Mouse (Mus musculus) E14TG2a.4 (cell line): ENCODE results near the gene Exosc9.

ENCODE experiments used
- H3K27me3 ChIP-seq: 2 replicates; pipeline ENCODE4 v1.6.1; 2014; ENCODE audit warnings: low read length, control low read depth; ENCODE audit not compliant: insufficient read depth
- H3K36me3 ChIP-seq: 2 replicates; pipeline ENCODE4 v1.6.1; 2014; ENCODE audit warnings: low read length, control low read depth; ENCODE audit not compliant: insufficient read depth
- H3K4me1 ChIP-seq: replicated peaks from 2 replicates; pipeline ENCODE4 v1.6.1; 2014; ENCODE audit warnings: low read depth, low read length, control low read depth
- H3K4me3 ChIP-seq: replicated peaks from 2 replicates; pipeline ENCODE4 v1.5.1; 2014; ENCODE audit warnings: mild to moderate bottlenecking, low read length
- H3K9me3 ChIP-seq: 2 replicates; pipeline ENCODE4 v1.6.1; 2014; ENCODE audit warnings: low read length, control low read depth
- CTCF ChIP-seq: conservative IDR thresholded peaks from 2 replicates; pipeline ENCODE4 v1.5.1; 2014; ENCODE audit warnings: low read length
- NANOG ChIP-seq: IDR thresholded peaks from 2 replicates; pipeline ENCODE4 v1.6.1; 2014; ENCODE audit warnings: borderline replicate concordance, low read length, mixed read lengths
- POU5F1 ChIP-seq: IDR thresholded peaks from 2 replicates; pipeline ENCODE4 v1.6.1; 2014; ENCODE audit warnings: low read length, borderline replicate concordance

The Exosc9 gene

GRCm38 (mm10) chr3:36537701-36538470 lies 14.5 kb upstream of the Exosc9 start:
- no peaks in the 10 kb centered on the region for H3K27me3 ChIP-seq
- peaks cover 6% of the 10 kb centered on the region for H3K4me1 ChIP-seq
- H3K9me3 ChIP-seq, result no peaks in the 10 kb centered on the region
- no peak for TF ChIP-seq CTCF
- TF ChIP-seq NANOG, result no peak
- TF ChIP-seq POU5F1, result no peak
- H3K36me3 ChIP-seq, result no peaks in the 10 kb centered on the region
- H3K4me3 ChIP-seq, result no peak overlapping the region

GRCm38 (mm10) chr3:36540756-36541155 lies 11.7 kb upstream of the Exosc9 start:
- Histone ChIP-seq H3K4me1 (no peaks in the 10 kb centered on the region), H3K27me3 (no peaks in the 10 kb centered on the region), H3K9me3 (no peaks in the 10 kb centered on the region), H3K36me3 (no peaks in the 10 kb centered on the region), H3K4me3 (no peak overlapping the region)
- TF ChIP-seq CTCF, result no peak
- no peak for TF ChIP-seq POU5F1
- no peak for TF ChIP-seq NANOG

GRCm38 (mm10) chr3:36541399-36541798 lies 11.0 kb upstream of the Exosc9 start:
- TF ChIP-seq POU5F1, result no peak
- TF ChIP-seq NANOG, result no peak
- no peak for TF ChIP-seq CTCF
- Histone ChIP-seq H3K4me3 (no peak overlapping the region), H3K36me3 (no peaks in the 10 kb centered on the region), H3K4me1 (no peaks in the 10 kb centered on the region), H3K27me3 (no peaks in the 10 kb centered on the region), H3K9me3 (no peaks in the 10 kb centered on the region)

- H3K9me3 ChIP-seq, result no peaks in the 10 kb centered on the region
- H3K27me3 ChIP-seq, result no peaks in the 10 kb centered on the region
- no peaks in the 10 kb centered on the region for H3K36me3 ChIP-seq
- no peak overlapping the region for H3K4me3 ChIP-seq
- H3K4me1 ChIP-seq, result no peaks in the 10 kb centered on the region
- no peak for TF ChIP-seq CTCF
- TF ChIP-seq POU5F1, result no peak
- no peak for TF ChIP-seq NANOG
Measured at GRCm38 (mm10) chr3:36544961-36545360, 7.4 kb upstream of the Exosc9 start.

GRCm38 (mm10) chr3:36551343-36551742 lies 1.1 kb upstream of the Exosc9 start:
- TF ChIP-seq NANOG (no peak), CTCF (no peak), POU5F1 (no peak)
- Histone ChIP-seq H3K27me3 (no peaks in the 10 kb centered on the region), H3K4me3 (no peak overlapping the region), H3K36me3 (peaks cover 28% of the 10 kb centered on the region), H3K9me3 (no peaks in the 10 kb centered on the region), H3K4me1 (peaks cover 10% of the 10 kb centered on the region)

GRCm38 (mm10) chr3:36551851-36552384 lies 488 bp upstream of the Exosc9 start:
- H3K36me3 ChIP-seq, result peaks cover 33% of the 10 kb centered on the region
- TF ChIP-seq CTCF, result no peak
- TF ChIP-seq NANOG, result no peak
- no peak for TF ChIP-seq POU5F1
- H3K27me3 ChIP-seq, result no peaks in the 10 kb centered on the region
- H3K4me3 ChIP-seq, result peak overlapping the region; percentile 92
- H3K9me3 ChIP-seq, result no peaks in the 10 kb centered on the region
- peaks cover 10% of the 10 kb centered on the region for H3K4me1 ChIP-seq

- TF ChIP-seq CTCF, result no peak
- no peak for TF ChIP-seq POU5F1
- no peak for TF ChIP-seq NANOG
- H3K4me1 ChIP-seq, result peaks cover 4% of the 10 kb centered on the region; the same call in 1 of the 2 replicates
- no peaks in the 10 kb centered on the region for H3K9me3 ChIP-seq
- no peak overlapping the region for H3K4me3 ChIP-seq
- peaks cover 87% of the 10 kb centered on the region for H3K36me3 ChIP-seq
- H3K27me3 ChIP-seq, result no peaks in the 10 kb centered on the region
Measured at GRCm38 (mm10) chr3:36557601-36558000, 5.2 kb downstream of the Exosc9 start.

- no peak overlapping the region for H3K4me3 ChIP-seq
- no peak for TF ChIP-seq POU5F1
- TF ChIP-seq CTCF, result no peak
- TF ChIP-seq NANOG, result no peak
- peaks cover 96% of the 10 kb centered on the region for H3K36me3 ChIP-seq
- peaks cover 4% of the 10 kb centered on the region; the same call in 1 of the 2 replicates for H3K4me1 ChIP-seq
- no peaks in the 10 kb centered on the region for H3K27me3 ChIP-seq
- H3K9me3 ChIP-seq, result no peaks in the 10 kb centered on the region
Measured at GRCm38 (mm10) chr3:36559606-36560005, 7.2 kb downstream of the Exosc9 start.

- H3K4me1 ChIP-seq, result peaks cover 4% of the 10 kb centered on the region; the same call in 1 of the 2 replicates
- peaks cover 96% of the 10 kb centered on the region for H3K36me3 ChIP-seq
- H3K27me3 ChIP-seq, result no peaks in the 10 kb centered on the region
- no peaks in the 10 kb centered on the region for H3K9me3 ChIP-seq
- no peak for TF ChIP-seq CTCF
- no peak for TF ChIP-seq NANOG
- TF ChIP-seq POU5F1, result no peak
- H3K4me3 ChIP-seq, result no peak overlapping the region
Measured at GRCm38 (mm10) chr3:36563666-36564065, 11.3 kb downstream of the Exosc9 start.
